In the genomic region with DNA sequence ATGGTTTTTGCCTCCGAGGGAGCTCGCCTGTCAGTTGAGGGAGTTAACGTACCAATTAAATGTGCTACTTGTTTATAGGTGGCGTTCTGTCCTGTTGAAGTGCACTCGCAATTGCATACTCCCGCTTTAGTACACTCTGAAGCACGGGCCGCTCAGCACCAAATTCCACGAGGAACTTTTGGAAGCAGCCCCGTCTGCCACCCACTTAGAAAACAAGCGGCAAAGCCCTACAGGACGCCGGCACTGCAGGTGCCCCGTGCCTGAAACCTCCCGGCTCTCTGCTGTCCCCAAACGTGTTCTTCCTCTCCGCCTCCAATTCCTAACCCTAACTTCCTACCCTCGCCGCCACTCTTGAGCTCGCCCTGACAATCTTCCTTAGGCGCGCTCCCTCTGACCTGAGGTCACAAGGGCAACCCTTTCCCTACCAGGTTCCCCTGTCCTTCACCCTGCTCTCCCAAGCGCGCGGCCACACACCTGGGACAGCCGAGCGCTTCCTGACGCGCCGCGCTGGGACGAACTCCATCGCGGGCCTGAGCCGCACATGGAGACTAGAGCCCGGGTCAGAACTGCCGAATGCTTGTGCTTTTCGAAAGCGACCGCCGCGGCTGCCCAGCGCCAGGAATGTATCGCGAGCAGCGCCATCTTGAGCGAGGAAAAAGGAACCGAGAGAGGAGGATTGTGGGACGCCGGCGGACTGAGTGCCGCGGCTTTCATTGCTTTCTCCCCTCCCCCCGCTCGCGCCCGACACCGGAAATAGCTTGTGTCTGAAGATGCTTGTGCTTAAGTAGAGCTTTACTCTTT, we compare ENCODE assay signal across 8 mouse cellular contexts. TPM values are rescaled to one million over a fixed set of nuclear protein-coding genes. Genes with fewer than 3 reads are reported as not detected.
A peak's percentile ranks its signal among the peaks of the same experiment; 100 is the strongest.
DNase-seq lines count a peak whose midpoint lies in the region; ATAC-seq and TF ChIP-seq lines count a peak whose summit lies in the region.

Abcb7 (minus strand) TSS at position 674 of the 801 bp plus-strand sequence.

- WGBS in hindbrain, embryonic 12.5 days: 21% methylated on average over 58 of the region's 58 CpGs

- peak within 1 kb of the TSS; percentile 56 for H3K4me3 ChIP-seq in hindbrain, embryonic 12.5 days

- in situ Hi-C loops in Patski (cut with MboI; ENCODE audit: low pct_unique_long_range_greater_than_20kb): no loop called here

- H3K9ac ChIP-seq in hindbrain, embryonic 12.5 days: peak within 1 kb of the TSS; percentile 66

- CTCF ChIA-PET in Patski (lab: Charles Lee): no interaction called here

- peaks cover 35% of the 10 kb centered on the region for H3K27me3 ChIP-seq in Patski
- H3K27me3 ChIP-seq in hindbrain, embryonic 12.5 days: peaks cover 19% of the 10 kb centered on the region

- no peaks in the 10 kb centered on the region for H3K9me3 ChIP-seq in hindbrain, embryonic 12.5 days (replicated peaks)

- peak within 1 kb of the TSS; percentile 93 for H3K27ac ChIP-seq in hindbrain, embryonic 12.5 days

- POLR2A ChIA-PET in Patski (lab: Charles Lee): no interaction called here

- no peaks in the 10 kb centered on the region for H3K36me3 ChIP-seq in hindbrain, embryonic 12.5 days

- ATAC-seq in Patski: peak; percentile 91
- ATAC-seq in hindbrain, embryonic 12.5 days (ENCODE audit: low FRiP score): peak; percentile 95

- TF ChIP-seq CTCF in Patski (IDR thresholded peaks at IDR 0.05): no peak

- no peaks in the 10 kb centered on the region for H3K4me1 ChIP-seq in hindbrain, embryonic 12.5 days

- DNase-seq in Patski (ENCODE audit: low read depth, low spot score): peak; percentile 24
- DNase-seq in cerebellum, postnatal 10 days: peak; percentile 91 to 94
- DNase-seq in frontal cortex, postnatal 10 days (ENCODE audit: low spot score in 2 of 2): peak; percentile 81 to 82
- DNase-seq in layer of hippocampus, postnatal 14 days (ENCODE audit: low spot score in 2 of 2): peak; percentile 79 to 83
- peak; percentile 92 for DNase-seq in lung, postnatal 10 days
- DNase-seq in ovary, postnatal 14 days (ENCODE audit: low spot score): peak; percentile 69
- DNase-seq in thymus, postnatal 10 days (ENCODE audit: low spot score in 2 of 2): peak; percentile 83 to 84

- H3K4me2 ChIP-seq in hindbrain, embryonic 12.5 days (replicated peaks): peak within 1 kb of the TSS; percentile 43

RNA-seq across cellular contexts. Expression of gene Abcb7, which starts in this region (rescaled TPM):
- 19.0 TPM for polyA plus RNA-seq in Patski (2021)
- 10.7 and 11.5 TPM in 2 replicates for polyA plus RNA-seq in hindbrain, embryonic 12.5 days (2016; fragmentation: Nextera tagmentation; extraction: Ambion mirVana)
- 10 to 100 TPM; 22.5 to 26.0 TPM for total RNA-seq in layer of hippocampus, postnatal 14 days (2021)

Comparison
In these comparisons a context has a peak if more than half of its experiments do, and no peak if none do; other contexts are left out.
1. Peak in every context shown above with its lines: DNase-seq, ATAC-seq, H3K4me3 ChIP-seq and H3K27ac ChIP-seq.
2. DNase-seq: peak in every context shown above with its lines; median percentile 92 in cerebellum, postnatal 10 days; 92 in lung, postnatal 10 days; 84 in thymus, postnatal 10 days; 82 in frontal cortex, postnatal 10 days; 81 in layer of hippocampus, postnatal 14 days; 69 in ovary, postnatal 14 days; 24 in Patski.